Mouse (Mus musculus) left cerebral cortex, adult 6 months (tissue): Measurements from ENCODE around the gene Gm42742. TPM values are rescaled to one million over a fixed set of nuclear protein-coding genes. Genes with fewer than 3 reads are reported as not detected.

Experiments used
- long read RNA-seq, 2 experiments: library from polyadenylated mRNA; unstranded; transcript quantifications; one replicate each; pipeline ENCODE4 v2.0.0; 2019 to 2020
- polyA plus RNA-seq: library from polyadenylated mRNA; unstranded; fragments of <200 nt; fragmentation: Nextera tagmentation; gene quantifications from 2 replicates; pipeline ENCODE4 v1.2.3, GENCODE M21; 2021

Gm42742 gene
- polyA plus RNA-seq = 19.0 and 44.2 TPM in 2 replicates
- long read RNA-seq, experiment 1, partial matches to known transcripts = 7 of 26 reads
- long read RNA-seq, experiment 1, other reads (novel, unspliced or antisense) = 19 of 26 reads
- long read RNA-seq, experiment 2, partial matches to known transcripts = 3 of 8 reads
- long read RNA-seq, experiment 2, other reads (novel, unspliced or antisense) = 5 of 8 reads

DNA sequence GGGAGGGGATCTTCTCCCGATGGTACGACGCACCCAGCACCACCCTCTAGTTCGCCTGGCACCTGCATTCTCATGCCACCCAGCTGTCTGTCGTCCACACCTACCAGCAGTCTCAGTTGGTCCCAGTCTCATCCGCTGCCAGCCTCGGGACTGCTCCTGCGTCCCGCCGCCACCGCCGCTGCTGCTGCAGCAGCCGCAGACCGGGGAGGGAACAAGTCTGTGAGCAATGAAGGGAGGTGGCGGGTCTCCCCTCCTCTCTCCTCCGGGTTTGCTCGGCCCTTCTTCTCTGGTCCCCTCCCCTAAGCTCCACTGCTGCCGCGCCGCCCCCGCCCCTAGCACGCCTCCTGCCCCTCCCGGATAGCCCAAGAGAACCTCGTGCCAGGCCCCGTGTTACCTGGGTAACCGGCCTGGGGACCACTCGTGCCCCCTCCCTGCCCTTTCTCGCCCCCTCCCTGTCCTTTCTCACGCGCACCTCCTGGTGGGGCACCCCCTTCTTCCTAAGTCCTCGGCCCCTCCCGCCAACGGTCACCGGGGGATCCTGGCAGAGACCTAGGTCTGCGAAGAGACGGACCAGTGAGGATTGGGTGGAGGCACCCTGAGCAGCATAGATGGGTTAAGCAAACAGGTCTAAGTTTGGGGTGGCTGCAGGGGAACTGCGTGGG, at the start of gene Gm42742, which contains the start of gene Prrt2:
TSS of gene Gm42742 (minus strand) at position 197 of the 662 bp plus-strand sequence.
TSS of gene Prrt2 (minus strand) at position 311 of the 662 bp plus-strand sequence.

GRCm38 (mm10) chr7:127041851-127042672, 21.2 kb upstream of the Gm42742 start, which contains the start of gene Kif22:
TSS of gene Kif22 (minus strand) at chr7:127042471.

GRCm38 (mm10) chr7:127026984-127027726, 6.3 kb upstream of the Gm42742 start, which contains the start of gene Maz:
TSS of gene Maz (minus strand) at chr7:127027037.

GRCm38 (mm10) chr7:127016971-127017949, 3.6 kb downstream of the Gm42742 start, which contains the start of gene Pagr1a:
TSS of gene Pagr1a (minus strand) at chr7:127017352.

DNA sequence TGATC, 4.6 kb downstream of the Gm42742 start, which contains the start of gene Pagr1b:
TSS of gene Pagr1b (minus strand) at position 4 of the 5 bp plus-strand sequence.

DNA sequence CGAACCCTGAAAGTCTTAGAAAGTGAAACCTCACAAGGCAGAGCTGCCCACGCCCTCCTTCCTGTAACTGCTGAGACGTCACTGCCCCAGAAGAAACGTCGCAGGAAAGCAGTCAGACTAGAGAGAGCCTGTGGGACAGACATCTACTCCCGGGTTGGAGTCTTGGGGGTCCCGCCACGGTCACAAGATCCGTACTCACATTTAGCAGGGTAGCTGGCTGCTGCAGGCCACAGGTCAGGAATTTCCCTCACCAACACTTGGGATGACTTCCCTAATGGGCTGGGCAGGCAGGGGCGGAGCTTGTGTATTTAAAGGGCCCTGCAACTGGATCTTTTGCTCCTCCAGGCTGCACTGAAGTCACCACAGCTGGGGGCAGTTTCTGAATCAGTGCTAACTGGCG, 6.6 kb downstream of the Gm42742 start, which contains the start of gene Mvp:
TSS of gene Mvp (minus strand) at position 302 of the 400 bp plus-strand sequence.

DNA sequence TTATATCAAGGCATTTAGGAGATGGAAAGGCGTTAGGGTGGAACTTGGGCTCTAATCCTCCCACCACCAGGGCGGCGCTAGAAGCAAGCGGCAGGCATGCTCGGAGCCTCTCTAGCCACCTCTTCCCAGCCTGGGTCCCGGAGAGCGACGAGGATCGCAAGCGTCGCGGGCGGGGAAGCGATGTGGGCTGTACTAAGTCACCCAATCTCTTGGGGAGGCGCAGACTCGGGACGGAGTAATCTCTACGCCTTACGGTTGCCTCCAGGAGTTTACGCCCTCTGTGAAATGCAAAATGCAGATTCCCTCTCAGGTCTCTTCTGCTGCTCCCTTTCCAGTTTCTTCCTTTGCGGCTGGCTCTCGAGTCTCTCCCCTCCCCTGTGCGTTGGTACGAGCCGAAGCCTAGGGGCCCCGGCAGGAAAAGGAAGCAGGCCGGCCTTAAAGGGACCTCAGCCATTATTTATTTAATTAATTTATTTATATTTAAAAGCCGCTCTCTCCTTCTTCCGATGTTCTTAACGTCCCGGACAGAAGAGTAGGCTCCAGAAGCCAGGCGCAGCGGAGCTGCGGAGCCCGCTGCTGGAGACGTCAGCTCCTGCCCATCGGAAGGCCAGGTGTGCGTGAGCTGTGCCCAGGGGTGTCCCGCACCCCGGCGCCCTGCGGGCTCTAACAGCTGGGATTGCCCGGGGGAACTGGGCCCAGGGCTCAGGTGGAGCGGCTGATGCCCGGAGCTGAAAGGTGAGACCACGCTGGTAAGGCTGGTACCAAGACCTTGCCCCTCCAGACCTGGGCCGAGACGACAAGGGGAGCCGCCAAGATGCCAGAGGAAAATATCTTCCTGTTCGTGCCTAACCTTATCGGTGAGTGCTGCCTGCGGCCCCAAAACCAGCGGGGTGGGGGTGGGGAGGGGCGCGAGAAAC, 44.7 kb downstream of the Gm42742 start, which contains the start of gene Cdiptos:
TSS of gene Cdiptos (minus strand) at position 149 of the 917 bp plus-strand sequence.

GRCm38 (mm10) chr7:126975893-126975949, 45.2 kb downstream of the Gm42742 start, which contains the start of gene Cdipt:
TSS of gene Cdipt (plus strand) at chr7:126975914.

Other genes starting within 250 kb of the Gm42742 start
- gene Ypel3, start 244.1 kb downstream of the Gm42742 start, polyA plus RNA-seq = 119 and 625 TPM in 2 replicates
- 0.20 TPM in 1 of 2 replicates, not detected in the other for gene Tbx6, start 239.6 kb downstream of the Gm42742 start, polyA plus RNA-seq
- gene Ppp4c, start 228.6 kb downstream of the Gm42742 start, polyA plus RNA-seq = 53.5 and 61.0 TPM in 2 replicates
- gene Fam57b, start 223.4 kb downstream of the Gm42742 start, polyA plus RNA-seq = 5.9 and 8.8 TPM in 2 replicates
- gene 4930451I11Rik, start 189.5 kb downstream of the Gm42742 start, polyA plus RNA-seq = 1.2 and 2.7 TPM in 2 replicates
- gene Doc2a, start 173.7 kb downstream of the Gm42742 start, polyA plus RNA-seq = 14.1 and 30.1 TPM in 2 replicates
- 3.4 and 4.3 TPM in 2 replicates for gene Hirip3, start 159.1 kb downstream of the Gm42742 start, polyA plus RNA-seq
- 44.1 and 57.6 TPM in 2 replicates for gene Ino80e, start 158.7 kb downstream of the Gm42742 start, polyA plus RNA-seq
- gene Taok2, start 136.4 kb downstream of the Gm42742 start, polyA plus RNA-seq = 9.7 and 10.8 TPM in 2 replicates
- 30.6 and 32.0 TPM in 2 replicates for gene Tmem219, start 98.2 kb downstream of the Gm42742 start, polyA plus RNA-seq
- gene Kctd13, start 92.2 kb downstream of the Gm42742 start, polyA plus RNA-seq = 260 and 277 TPM in 2 replicates
- 11.2 and 13.6 TPM in 2 replicates for gene Asphd1, start 71.5 kb downstream of the Gm42742 start, polyA plus RNA-seq
- 68.2 and 74.7 TPM in 2 replicates for gene Sez6l2, start 70.5 kb downstream of the Gm42742 start, polyA plus RNA-seq
- gene Cdipt, start 45.2 kb downstream of the Gm42742 start, polyA plus RNA-seq = 223 and 227 TPM in 2 replicates
- 0.32 and 0.79 TPM in 2 replicates for gene Cdiptos, start 45.0 kb downstream of the Gm42742 start, polyA plus RNA-seq
- 3.3 and 3.4 TPM in 2 replicates for gene Mvp, start 6.5 kb downstream of the Gm42742 start, polyA plus RNA-seq
- gene Pagr1b, start 4.6 kb downstream of the Gm42742 start, polyA plus RNA-seq = 0.64 TPM in 1 of 2 replicates, not detected in the other
- 3.0 and 33.4 TPM in 2 replicates for gene Pagr1a, start 3.7 kb downstream of the Gm42742 start, polyA plus RNA-seq
- gene Prrt2, start 114 bp upstream of the Gm42742 start, polyA plus RNA-seq = 86.8 and 193 TPM in 2 replicates
- gene Maz, start 5.9 kb upstream of the Gm42742 start, polyA plus RNA-seq = 6.6 and 36.1 TPM in 2 replicates
- 18.0 and 24.4 TPM in 2 replicates for gene Kif22, start 21.4 kb upstream of the Gm42742 start, polyA plus RNA-seq
- gene Zg16, start 66.2 kb upstream of the Gm42742 start, polyA plus RNA-seq = not detected in 2 replicates
- gene AI467606, start 70.3 kb upstream of the Gm42742 start, polyA plus RNA-seq = 1.2 and 2.1 TPM in 2 replicates
- 0.47 and 0.55 TPM in 2 replicates for gene Qprt, start 101.1 kb upstream of the Gm42742 start, polyA plus RNA-seq
- not detected in 2 replicates for gene Spn, start 116.7 kb upstream of the Gm42742 start, polyA plus RNA-seq
- 37.9 and 38.1 TPM in 2 replicates for gene Cd2bp2, start 175.0 kb upstream of the Gm42742 start, polyA plus RNA-seq
- gene Tbc1d10b, start 187.4 kb upstream of the Gm42742 start, polyA plus RNA-seq = 7.9 and 14.4 TPM in 2 replicates
- 5.7 and 6.5 TPM in 2 replicates for gene Mylpf, start 187.8 kb upstream of the Gm42742 start, polyA plus RNA-seq
- 12.5 and 13.0 TPM in 2 replicates for gene Zfp553, start 212.0 kb upstream of the Gm42742 start, polyA plus RNA-seq
- 1.8 and 3.0 TPM in 2 replicates for gene Sept1, start 212.0 kb upstream of the Gm42742 start, polyA plus RNA-seq
- 64.9 and 90.1 TPM in 2 replicates for gene Zfp771, start 223.2 kb upstream of the Gm42742 start, polyA plus RNA-seq
- 79.8 and 81.4 TPM in 2 replicates for gene Dctpp1, start 239.6 kb upstream of the Gm42742 start, polyA plus RNA-seq